Mouse (Mus musculus) ES-E14 (cell line): ENCODE results near the gene Ezh1. TPM values are rescaled to one million over a fixed set of nuclear protein-coding genes. Genes with fewer than 3 reads are reported as not detected.
A peak's percentile ranks its signal among the peaks of the same experiment; 100 is the strongest.

Experiments
- DNase-seq: peaks from one replicate; pipeline ENCODE4 v3.0.0-alpha.2; 2013; ENCODE audit warnings: low read depth, low spot score
- H3K27ac ChIP-seq: 2 replicates; pipeline ENCODE4 v1.5.1; 2012; ENCODE audit warnings: low read depth, mild to moderate bottlenecking, low read length, moderate library complexity, mixed read lengths; ENCODE audit not compliant: poor library complexity, insufficient read depth, severe bottlenecking
- H3K36me3 ChIP-seq: 2 replicates; pipeline ENCODE4 v1.6.1; 2012; ENCODE audit warnings: mild to moderate bottlenecking, low read length, moderate library complexity, mixed read lengths; ENCODE audit not compliant: control insufficient read depth, poor library complexity, insufficient read depth, severe bottlenecking
- H3K4me1 ChIP-seq, 2 experiments: fragments of 150-350 bp in 1 of 2; sonication (generic) in 1 of 2; 2 replicates each; pipeline ENCODE4 v1.6.1; 2012; ENCODE audit warnings: low read length in 2 of 2, mild to moderate bottlenecking in 1 of 2, mixed read lengths in 1 of 2; ENCODE audit not compliant: control insufficient read depth in 2 of 2, insufficient read depth in 2 of 2, poor library complexity in 1 of 2
- H3K4me3 ChIP-seq, 2 experiments: fragments of 150-350 bp in 1 of 2; sonication (generic) in 1 of 2; 2 replicates each; pipeline ENCODE4 v1.5.1; 2012; ENCODE audit warnings: low read length in 2 of 2, low read depth in 1 of 2, mild to moderate bottlenecking in 1 of 2, mixed read lengths in 1 of 2; ENCODE audit not compliant: insufficient read depth in 1 of 2, poor library complexity in 1 of 2, severe bottlenecking in 1 of 2
- H3K9ac ChIP-seq: 2 replicates; pipeline ENCODE4 v1.6.1; 2012; ENCODE audit warnings: low read depth, mild to moderate bottlenecking, low read length, mixed read lengths; ENCODE audit not compliant: poor library complexity, insufficient read depth, severe bottlenecking
- H3K9me3 ChIP-seq: fragments of 150-350 bp; sonication (generic); 2 replicates; pipeline ENCODE4 v1.6.1; 2012; ENCODE audit warnings: low read depth, mild to moderate bottlenecking, low read length; ENCODE audit not compliant: control insufficient read depth, insufficient read depth
- CHD2 ChIP-seq: IDR thresholded peaks from 2 replicates; pipeline ENCODE4 v1.6.1; 2014; ENCODE audit warnings: mild to moderate bottlenecking, low read depth, low read length, inconsistent platforms
- ZC3H11A ChIP-seq: IDR thresholded peaks from 2 replicates; pipeline ENCODE4 v1.6.1; 2012; ENCODE audit warnings: low read depth, mild to moderate bottlenecking, inconsistent platforms, low read length, borderline replicate concordance
- ZNF384 ChIP-seq: IDR thresholded peaks from 2 replicates; pipeline ENCODE4 v1.6.1; 2012; ENCODE audit warnings: low read depth, low read length, inconsistent platforms
- in situ Hi-C, 2 experiments: fragments of 600-800 bp; cut with MboI; formaldehyde crosslinking; loops; one replicate each; pipeline ENCODE4 v1.15.1; 2025; ENCODE audit warnings: low sequenced_read_pairs in 2 of 2, inconsistent platforms in 1 of 2; ENCODE audit not compliant: unreplicated experiment in 2 of 2
- total RNA-seq: library from RNA; depleted of rRNA; stranded (reverse); fragments of 300-350 nt; gene quantifications from 2 replicates; pipeline ENCODE4 v1.2.3, GENCODE M21; 2012; rRNA removed

Gene Ezh1
- total RNA-seq, 1 experiment, result 18.3 TPM

- H3K27ac ChIP-seq, result peak overlapping the region; percentile 42; the same call in 1 of the 2 replicates
- in situ Hi-C loops, result no loop called here
- no peak for TF ChIP-seq CHD2
- peak; percentile 45; the same call in 1 of the 2 replicates for TF ChIP-seq ZNF384
- no peak for DNase-seq
- no peak overlapping the region; the same call in 1 of the 2 replicates for H3K9ac ChIP-seq
- no peaks in the 10 kb centered on the region for H3K36me3 ChIP-seq
- no peak overlapping the region for H3K4me3 ChIP-seq
- H3K9me3 ChIP-seq, result no peaks in the 10 kb centered on the region
- peaks cover 2 to 12% of the 10 kb centered on the region in 2 experiments; a peak in 1 of 4 replicates for H3K4me1 ChIP-seq
These were observed 82.7 kb downstream of the Ezh1 start for GRCm38 (mm10) chr11:101143338-101144225.

DNA sequence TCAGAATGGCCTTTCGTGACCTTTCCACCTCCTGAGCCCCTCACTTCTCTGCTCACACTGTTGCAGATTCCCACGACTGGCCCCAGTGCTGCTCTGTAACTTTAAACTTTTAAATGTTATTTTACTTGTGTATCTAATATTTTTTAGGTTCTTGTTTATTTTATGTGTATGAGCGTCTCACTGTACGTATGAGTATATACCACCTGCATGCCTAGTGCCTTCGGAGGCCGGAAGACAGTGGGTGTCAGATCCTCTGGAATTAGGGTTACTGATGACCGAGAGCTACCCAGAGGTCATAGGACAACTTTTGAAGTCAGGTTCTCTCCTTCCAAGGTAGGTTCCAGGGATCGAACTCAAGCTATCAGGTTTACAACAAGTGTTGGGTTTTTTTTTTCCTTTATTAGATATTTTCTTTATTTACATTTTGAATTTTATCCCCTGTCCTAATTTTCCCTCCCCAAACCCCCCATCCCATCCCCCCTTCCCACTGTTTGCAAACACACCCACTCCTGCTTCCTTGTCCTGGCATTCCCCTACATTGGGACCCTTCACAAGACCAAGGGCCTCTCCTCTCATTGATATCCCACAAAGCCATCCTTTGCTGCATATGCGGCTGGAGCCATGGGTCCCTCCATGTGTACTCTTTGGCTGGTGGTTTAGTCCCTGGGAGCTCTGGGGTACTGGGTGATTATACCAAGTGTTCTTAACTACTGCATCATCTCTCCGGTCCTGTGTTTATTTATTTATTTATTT, 83.9 kb downstream of the Ezh1 start:
- no peak for TF ChIP-seq ZC3H11A
- H3K27ac ChIP-seq, result no peak overlapping the region; the same call in 1 of the 2 replicates
- no peak overlapping the region for H3K9ac ChIP-seq
- H3K4me1 ChIP-seq, result peaks cover 2 to 11% of the 10 kb centered on the region in 2 experiments; a peak in 1 of 4 replicates
- no peaks in the 10 kb centered on the region for H3K9me3 ChIP-seq
- no peak for DNase-seq
- in situ Hi-C loops, result no loop called here
- no peak overlapping the region for H3K4me3 ChIP-seq
- H3K36me3 ChIP-seq, result no peaks in the 10 kb centered on the region

Other genes starting within 250 kb of the Ezh1 start
- gene Atp6v0a1, start 217.0 kb downstream of the Ezh1 start, total RNA-seq, result 38.1 and 43.4 TPM in 2 replicates
- gene Naglu, start 156.5 kb downstream of the Ezh1 start, total RNA-seq, result 4.7 and 9.2 TPM in 2 replicates
- gene Hsd17b1, start 148.1 kb downstream of the Ezh1 start, total RNA-seq, result 2.4 and 3.4 TPM in 2 replicates
- gene Coasy, start 143.9 kb downstream of the Ezh1 start, total RNA-seq, result 21.9 and 22.9 TPM in 2 replicates
- 30.7 and 42.0 TPM in 2 replicates for gene Mlx, start 139.2 kb downstream of the Ezh1 start, total RNA-seq
- gene Psmc3ip, start 131.0 kb downstream of the Ezh1 start, total RNA-seq, result 20.6 and 31.5 TPM in 2 replicates
- gene Retreg3, start 106.6 kb downstream of the Ezh1 start, total RNA-seq, result 60.4 and 65.2 TPM in 2 replicates
- 27.5 and 38.6 TPM in 2 replicates for gene Tubg1, start 106.5 kb downstream of the Ezh1 start, total RNA-seq
- 0.31 and 0.74 TPM in 2 replicates for gene Tubg2, start 70.6 kb downstream of the Ezh1 start, total RNA-seq
- gene Cntnap1, start 55.9 kb downstream of the Ezh1 start, total RNA-seq, result 0.18 and 0.58 TPM in 2 replicates
- gene Plekhh3, start 55.1 kb downstream of the Ezh1 start, total RNA-seq, result 3.4 and 5.1 TPM in 2 replicates
- gene Ccr10, start 51.0 kb downstream of the Ezh1 start, total RNA-seq, result 0.31 TPM in 1 of 2 replicates, not detected in the other
- 4.0 and 5.6 TPM in 2 replicates for gene Ramp2, start 19.6 kb upstream of the Ezh1 start, total RNA-seq
- 105 and 135 TPM in 2 replicates for gene Vps25, start 27.2 kb upstream of the Ezh1 start, total RNA-seq
- gene Wnk4, start 34.1 kb upstream of the Ezh1 start, total RNA-seq, result 0.49 and 1.1 TPM in 2 replicates
- 2.1 and 2.4 TPM in 2 replicates for gene Cntd1, start 52.5 kb upstream of the Ezh1 start, total RNA-seq
- gene Coa3, start 52.7 kb upstream of the Ezh1 start, total RNA-seq, result 107 and 139 TPM in 2 replicates
- gene Becn1, start 75.8 kb upstream of the Ezh1 start, total RNA-seq, result 80.6 and 89.2 TPM in 2 replicates
- 40.0 and 57.0 TPM in 2 replicates for gene Psme3, start 89.8 kb upstream of the Ezh1 start, total RNA-seq
- gene Aoc2, start 98.6 kb upstream of the Ezh1 start, total RNA-seq, result 4.6 and 5.0 TPM in 2 replicates
- gene Aoc3, start 104.1 kb upstream of the Ezh1 start, total RNA-seq, result 0.62 and 0.95 TPM in 2 replicates
- not detected in 2 replicates for gene G6pc, start 141.1 kb upstream of the Ezh1 start, total RNA-seq
- 73.2 and 79.4 TPM in 2 replicates for gene Aarsd1, start 191.2 kb upstream of the Ezh1 start, total RNA-seq
- gene Gm27029, start 198.3 kb upstream of the Ezh1 start, total RNA-seq, result 1.3 and 5.4 TPM in 2 replicates
- gene Rundc1, start 198.6 kb upstream of the Ezh1 start, total RNA-seq, result 6.9 and 7.6 TPM in 2 replicates
- 3.2 and 3.4 TPM in 2 replicates for gene Ptges3l, start 198.9 kb upstream of the Ezh1 start, total RNA-seq
- 1,298 and 1,307 TPM in 2 replicates for gene Rpl27, start 215.8 kb upstream of the Ezh1 start, total RNA-seq
- 5.0 and 9.1 TPM in 2 replicates for gene Ifi35, start 221.9 kb upstream of the Ezh1 start, total RNA-seq
- gene Rnd2, start 238.5 kb upstream of the Ezh1 start, total RNA-seq, result 8.9 and 10.4 TPM in 2 replicates
- gene Vat1, start 239.8 kb upstream of the Ezh1 start, total RNA-seq, result 41.9 and 57.5 TPM in 2 replicates